In genomic region chr17:29615024-29615551, GRCm38 (mm10) we compare ENCODE assay signal across 8 mouse cellular contexts. TPM values are rescaled to one million over a fixed set of nuclear protein-coding genes. Genes with fewer than 3 reads are reported as not detected.
DNase-seq lines count a peak whose midpoint lies in the region; ATAC-seq and TF ChIP-seq lines count a peak whose summit lies in the region.

No protein-coding gene starts in this region.

- peak overlapping the region; percentile 97 for H3K4me3 ChIP-seq in cerebellum, adult 2 months (replicated peaks; ENCODE audit: insufficient read depth, low read depth, low read length)
- H3K4me3 ChIP-seq in intestine, embryonic 15.5 days (replicated peaks), result peak overlapping the region; percentile 99
- peak overlapping the region; percentile 56 for H3K4me3 ChIP-seq in myocyte

- H3ac ChIP-seq in myocyte (ENCODE audit: control insufficient read depth, insufficient read length), result peak overlapping the region; percentile 90

- no peaks in the 10 kb centered on the region for H3K9me3 ChIP-seq in intestine, embryonic 15.5 days

- TF ChIP-seq POLR2A in cerebellum, adult 2 months (IDR thresholded peaks at IDR 0.05; ENCODE audit: borderline replicate concordance, insufficient read depth, low read length), result no peak
- TF ChIP-seq POLR2A in myocyte (IDR thresholded peaks at IDR 0.05; ENCODE audit: insufficient read length, low read depth), result no peak

- H3K27me3 ChIP-seq in cerebellum, adult 2 months (ENCODE audit: control insufficient read depth, insufficient read depth, low read length), result no peaks in the 10 kb centered on the region
- no peaks in the 10 kb centered on the region for H3K27me3 ChIP-seq in intestine, embryonic 15.5 days (replicated peaks)
- H3K27me3 ChIP-seq in myocyte (ENCODE audit: control insufficient read depth, insufficient read depth, insufficient read length), result no peaks in the 10 kb centered on the region

- under 1% methylated on average over 43 of the region's 43 CpGs for WGBS in cerebellum, adult 2 months
- under 1% methylated on average over 43 of the region's 43 CpGs for WGBS in intestine, embryonic 15.5 days

- peak overlapping the region; percentile 96 for H3K9ac ChIP-seq in intestine, embryonic 15.5 days

- 0 out of 2 replicates have a peak, but pooled peaks cover 3% of the 10 kb centered on the region for H3K36me3 ChIP-seq in intestine, embryonic 15.5 days
- H3K36me3 ChIP-seq in myocyte (ENCODE audit: control insufficient read depth, insufficient read depth), result no peaks in the 10 kb centered on the region

- no peak for DNase-seq in cerebellum, adult 2 months
- no peak for DNase-seq in cerebellum, adult 9-11 months
- peak; percentile 6 to 24 for DNase-seq in thymus, postnatal 10 days (ENCODE audit: low spot score in 2 of 2)
- no peak for DNase-seq in thymus, postnatal 36 days
- no peak for DNase-seq in spleen, adult 18-20 months
- no peak for DNase-seq in thymus, postnatal 0 days (ENCODE audit: low spot score)

- no peak for TF ChIP-seq CTCF in cerebellum, adult 2 months (IDR thresholded peaks at IDR 0.05; ENCODE audit: borderline replicate concordance, insufficient read depth, low read depth, low read length)

- H3K79me2 ChIP-seq in myocyte (ENCODE audit: control insufficient read depth, insufficient read depth), result peaks cover 34% of the 10 kb centered on the region

- peak overlapping the region; percentile 75 for H3K4me2 ChIP-seq in intestine, embryonic 15.5 days (replicated peaks)
- H3K4me2 ChIP-seq in myocyte (ENCODE audit: low read depth), result peak overlapping the region; percentile 70

- peak; percentile 73 for ATAC-seq in intestine, embryonic 15.5 days

- peak overlapping the region; percentile 71 for H3K27ac ChIP-seq in cerebellum, adult 2 months (ENCODE audit: insufficient read depth, low read length)
- peak overlapping the region; percentile 96 for H3K27ac ChIP-seq in intestine, embryonic 15.5 days

- H3K4me1 ChIP-seq in cerebellum, adult 2 months (ENCODE audit: control insufficient read depth, insufficient read depth, low read length), result peaks cover 16% of the 10 kb centered on the region
- H3K4me1 ChIP-seq in intestine, embryonic 15.5 days (replicated peaks), result peaks cover 15% of the 10 kb centered on the region; the same call in 1 of the 2 replicates

TF ChIP-seq in myocyte, 11 proteins besides CTCF, POLR2A, EP300 and RAD21:
- TF ChIP-seq MAX (IDR thresholded peaks at IDR 0.05; ENCODE audit: low read depth) (no peak), MYOG (IDR thresholded peaks at IDR 0.05; ENCODE audit: control insufficient read depth in 1 of 3, insufficient read depth in 1 of 3, insufficient read length in 2 of 3, low read depth in 2 of 3) (no peak), TCF3 (IDR thresholded peaks at IDR 0.05; ENCODE audit: insufficient read length, low read depth) (no peak), REST (IDR thresholded peaks at IDR 0.05; ENCODE audit: insufficient read depth, insufficient read length) (no peak), POLR2AphosphoS2 (IDR thresholded peaks at IDR 0.05; ENCODE audit: insufficient read length, low read depth) (no peak), SRF (IDR thresholded peaks at IDR 0.05; ENCODE audit: control insufficient read depth, insufficient read length, low read depth) (no peak), CEBPB (IDR thresholded peaks at IDR 0.05; ENCODE audit: insufficient read depth, poor library complexity, severe bottlenecking) (no peak)

RNA-seq across cellular contexts. Expression of gene Gm28043, which starts 0.4 kb away (rescaled TPM):
- 3.2 and 4.3 TPM in 2 replicates for polyA plus RNA-seq in cerebellum, adult 2 months (2012; rRNA removed)
- 2.4 and 2.7 TPM in 2 replicates for polyA plus RNA-seq in intestine, embryonic 15.5 days (2015; fragmentation: Nextera tagmentation; extraction: Ambion mirVana)
- polyA plus RNA-seq in myocyte (2012; fragmentation: generic; extraction: Trizol), result 1.0 TPM
- polyA plus RNA-seq in thymus, postnatal 0 days (2015; fragmentation: Nextera tagmentation; extraction: Ambion mirVana), result 2.0 and 3.0 TPM in 2 replicates

RNA-seq across cellular contexts. Expression of gene Rnf8, which starts 0.5 kb away (rescaled TPM):
- polyA plus RNA-seq in cerebellum, adult 2 months (2012; rRNA removed), result 66.3 and 72.1 TPM in 2 replicates
- polyA plus RNA-seq in intestine, embryonic 15.5 days (2015; fragmentation: Nextera tagmentation; extraction: Ambion mirVana), result 62.8 and 64.4 TPM in 2 replicates
- 20.9 TPM for polyA plus RNA-seq in myocyte (2012; fragmentation: generic; extraction: Trizol)
- polyA plus RNA-seq in thymus, postnatal 0 days (2015; fragmentation: Nextera tagmentation; extraction: Ambion mirVana), result 57.4 and 61.8 TPM in 2 replicates

RNA-seq across cellular contexts. Expression of gene Cmtr1, which starts 45.3 kb away (rescaled TPM):
- polyA plus RNA-seq in cerebellum, adult 2 months (2012; rRNA removed), result 96.5 and 99.1 TPM in 2 replicates
- polyA plus RNA-seq in intestine, embryonic 15.5 days (2015; fragmentation: Nextera tagmentation; extraction: Ambion mirVana), result 91.1 and 94.7 TPM in 2 replicates
- 55.7 TPM for polyA plus RNA-seq in myocyte (2012; fragmentation: generic; extraction: Trizol)
- polyA plus RNA-seq in thymus, postnatal 0 days (2015; fragmentation: Nextera tagmentation; extraction: Ambion mirVana), result 131 and 136 TPM in 2 replicates

Comparison
In these comparisons a context has a peak if more than half of its experiments do, and no peak if none do; other contexts are left out.
1. DNase-seq: peak in thymus, postnatal 10 days (2 of 2); none in cerebellum, adult 2 months (0 of 2), cerebellum, adult 9-11 months (single experiment), thymus, postnatal 36 days (0 of 2), spleen, adult 18-20 months (0 of 2) and thymus, postnatal 0 days (single experiment).
2. Peak in every context shown above with its lines, with median percentiles within 50 percentile points of each other: H3K4me3 ChIP-seq.